Mouse (Mus musculus) retina, adult 2 months (tissue): ENCODE data around the gene Myl3.

ENCODE experiments used
- DNase-seq: peaks from one replicate; pipeline ENCODE4 v3.0.0-alpha.2; 2012; ENCODE audit warnings: low read depth, low spot score

The Myl3 gene

GRCm38 (mm10) chr9:110741711-110742294 lies at the start of gene Myl3:
Myl3 (plus strand) TSS chr9:110741861.
- DNase-seq, result no peak

GRCm38 (mm10) chr9:110695165-110695755 lies 46.4 kb upstream of the Myl3 start:
- DNase-seq, result no peak

DNA sequence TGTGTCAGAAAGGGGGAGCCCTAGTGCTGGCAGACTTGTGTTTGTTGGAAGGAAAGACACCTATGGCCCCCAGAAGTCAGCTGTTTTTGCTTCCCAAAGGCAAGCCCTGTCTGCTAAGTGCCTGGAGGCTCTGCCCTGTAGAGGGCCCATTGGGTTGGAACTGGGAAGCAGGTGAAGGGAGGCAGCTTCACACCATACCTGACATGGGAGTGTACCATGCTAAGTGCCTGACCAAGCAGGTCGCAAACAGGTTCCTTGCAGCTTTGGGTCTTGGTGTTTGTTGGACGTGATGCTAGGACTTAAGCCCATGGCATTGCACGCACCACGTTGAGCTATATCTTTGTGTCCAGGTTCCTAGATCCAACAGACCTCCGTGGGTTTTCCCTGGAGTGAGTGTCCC lies 45.2 kb upstream of the Myl3 start:
- DNase-seq, result no peak

DNA sequence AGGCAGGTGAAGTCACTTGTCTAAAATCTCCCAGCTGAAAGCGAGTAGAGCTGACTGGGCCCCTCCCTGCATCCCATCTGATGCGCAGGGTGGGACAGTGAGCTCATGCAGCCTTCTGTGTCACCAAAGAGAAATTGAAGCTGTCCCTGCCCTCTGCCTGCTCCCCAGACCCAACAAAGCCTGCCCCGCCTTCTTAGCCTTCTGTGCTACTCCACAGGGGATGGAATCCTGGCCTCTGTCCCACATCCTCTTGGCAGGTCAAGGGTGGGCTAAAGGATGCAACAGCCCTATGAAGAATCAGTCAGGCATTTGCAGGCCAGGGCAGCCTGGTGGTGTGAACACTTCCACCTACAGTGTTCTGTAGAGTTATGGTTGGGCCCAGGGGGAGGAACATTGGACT lies 44.2 kb upstream of the Myl3 start:
- DNase-seq, result no peak

- DNase-seq, result no peak
These were observed 42.1 kb upstream of the Myl3 start for GRCm38 (mm10) chr9:110699574-110699973.

GRCm38 (mm10) chr9:110701114-110702032 lies 40.3 kb upstream of the Myl3 start:
- no peak for DNase-seq

DNA sequence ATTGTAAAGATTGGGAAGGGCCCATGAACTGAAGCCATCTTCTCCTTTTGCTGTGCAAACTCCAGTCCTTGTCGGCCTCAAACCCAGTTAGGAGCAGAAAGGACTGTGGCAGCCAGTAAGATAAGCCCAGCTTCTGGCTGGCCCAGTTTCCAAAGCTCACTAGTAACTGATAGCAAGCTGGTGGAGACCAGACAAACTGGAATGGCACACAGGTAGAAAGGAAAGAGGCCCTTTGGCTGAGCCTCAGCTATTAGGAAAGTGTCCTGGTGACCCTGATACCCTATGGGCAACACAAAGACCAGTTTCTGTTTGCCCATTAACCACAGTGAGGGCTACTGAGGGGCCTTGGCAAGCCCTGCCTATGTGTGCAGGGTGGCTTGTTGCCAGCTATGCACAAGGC lies 38.8 kb upstream of the Myl3 start:
- DNase-seq, result no peak

DNA sequence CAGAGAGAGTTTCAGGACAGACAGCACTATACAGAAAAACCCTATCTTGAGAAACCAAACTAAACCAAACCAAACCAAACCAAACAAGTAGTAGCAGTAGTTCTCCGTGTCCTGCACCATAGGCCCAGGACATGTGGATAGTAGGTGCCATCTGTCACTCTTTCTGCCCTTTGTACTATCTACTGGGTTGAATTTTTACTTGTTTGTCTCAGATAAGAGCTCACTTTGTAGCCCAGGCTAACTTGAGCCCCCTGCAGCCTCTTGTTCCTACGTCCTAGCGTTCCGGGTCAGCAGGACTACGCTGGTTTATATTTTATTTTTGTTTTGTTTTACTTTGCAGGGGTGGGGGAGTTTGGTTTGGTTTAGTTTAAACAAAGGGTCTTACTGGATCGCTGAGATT lies 37.7 kb upstream of the Myl3 start:
- DNase-seq, result no peak

- DNase-seq, result no peak
These were observed 34.9 kb upstream of the Myl3 start for GRCm38 (mm10) chr9:110706784-110707183.

DNA sequence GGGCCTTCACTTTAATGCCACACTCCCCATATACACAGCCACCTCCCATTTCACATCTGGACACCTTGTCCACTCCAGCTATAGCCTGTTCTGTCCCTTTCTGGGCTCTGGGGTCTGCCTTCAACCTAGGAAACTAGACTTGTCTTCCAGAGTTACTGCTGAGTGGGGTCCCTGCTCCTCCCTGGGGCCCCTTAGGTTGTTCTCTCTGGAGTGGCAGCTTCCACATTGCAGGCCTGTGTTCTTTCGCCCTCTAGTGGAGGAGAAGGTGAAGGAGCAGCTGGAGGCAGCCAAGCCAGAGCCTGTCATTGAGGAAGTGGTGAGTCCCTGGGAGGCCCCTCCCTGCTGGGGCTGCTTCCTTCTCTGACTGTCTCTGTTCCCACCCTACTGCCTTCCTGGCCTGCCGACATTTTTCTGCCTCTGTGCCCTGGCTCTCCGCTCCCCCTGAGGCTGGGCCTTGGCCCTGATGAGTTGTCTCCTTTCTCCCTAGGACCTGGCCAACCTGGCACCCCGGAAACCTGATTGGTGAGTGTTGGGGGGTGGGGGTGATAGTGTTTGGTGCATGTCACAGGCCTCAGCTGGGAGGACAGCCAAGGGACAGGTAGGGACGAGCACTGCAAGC lies 31.9 kb upstream of the Myl3 start:
- peak; percentile 44 for DNase-seq

GRCm38 (mm10) chr9:110711532-110711931 lies 30.1 kb upstream of the Myl3 start:
- DNase-seq, result no peak

DNA sequence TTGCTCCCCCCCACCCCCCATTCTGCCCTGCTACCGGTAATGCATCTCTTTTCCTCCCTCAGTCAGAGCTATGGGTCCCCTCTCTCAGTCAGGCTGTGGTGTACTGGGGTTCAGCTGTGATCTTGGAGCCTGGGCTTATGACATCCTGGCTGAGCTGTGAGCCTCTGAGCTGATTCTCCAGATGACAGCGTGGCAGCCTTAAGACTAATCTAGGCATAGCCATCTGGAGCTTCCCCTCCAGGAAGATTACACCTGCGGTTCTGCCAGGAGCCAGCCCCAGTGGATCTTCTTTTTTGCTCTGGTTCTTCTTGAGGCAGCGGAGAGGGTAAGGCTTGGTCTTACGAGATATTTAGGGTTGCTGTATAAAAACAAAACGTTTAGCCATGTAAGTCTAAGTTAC lies 29.7 kb upstream of the Myl3 start:
- peak; percentile 70 for DNase-seq

- no peak for DNase-seq
These were observed 29.1 kb upstream of the Myl3 start for GRCm38 (mm10) chr9:110712545-110712944.

- no peak for DNase-seq
These were observed 28.3 kb upstream of the Myl3 start for GRCm38 (mm10) chr9:110713389-110713788.

GRCm38 (mm10) chr9:110715426-110715825 lies 26.2 kb upstream of the Myl3 start:
- no peak for DNase-seq

- no peak for DNase-seq
These were observed 24.9 kb upstream of the Myl3 start for GRCm38 (mm10) chr9:110716775-110717174.

DNA sequence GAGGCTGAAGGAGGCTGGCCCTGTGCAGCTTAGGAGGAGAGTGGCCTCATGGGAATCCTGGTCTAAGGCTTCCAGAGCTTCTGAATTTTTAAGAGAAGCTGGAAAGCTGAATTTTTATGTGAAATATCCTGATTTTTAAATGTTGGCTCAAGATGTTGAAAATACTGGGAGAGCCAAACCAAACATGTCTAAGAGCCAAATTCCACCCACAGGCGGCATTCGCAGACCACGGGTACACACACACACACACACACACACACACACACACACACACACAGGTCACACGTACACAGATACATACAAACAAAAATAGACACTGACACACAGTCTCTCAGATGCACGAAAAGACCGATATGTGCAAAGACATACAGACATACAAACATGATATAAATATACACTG lies 23.6 kb upstream of the Myl3 start:
- no peak for DNase-seq

DNA sequence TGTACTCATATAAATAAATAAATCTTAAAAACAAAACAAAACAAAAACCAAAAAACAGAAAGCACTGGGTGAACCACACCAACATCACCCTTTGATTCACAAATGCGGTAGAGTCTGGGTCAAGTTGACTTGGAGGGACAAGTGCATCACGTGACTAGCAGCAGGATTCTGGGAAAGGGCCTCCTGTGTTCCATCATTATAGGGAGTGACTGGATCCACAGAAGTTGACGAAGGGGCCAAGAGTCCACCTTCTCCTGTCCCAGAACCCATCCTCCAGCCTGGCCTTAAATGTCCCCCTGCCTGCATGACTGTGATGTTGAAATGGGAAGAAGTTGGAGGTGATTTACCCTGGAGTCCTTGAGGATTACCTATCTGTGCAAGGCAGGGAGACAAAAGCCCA lies 22.9 kb upstream of the Myl3 start:
- DNase-seq, result no peak

DNA sequence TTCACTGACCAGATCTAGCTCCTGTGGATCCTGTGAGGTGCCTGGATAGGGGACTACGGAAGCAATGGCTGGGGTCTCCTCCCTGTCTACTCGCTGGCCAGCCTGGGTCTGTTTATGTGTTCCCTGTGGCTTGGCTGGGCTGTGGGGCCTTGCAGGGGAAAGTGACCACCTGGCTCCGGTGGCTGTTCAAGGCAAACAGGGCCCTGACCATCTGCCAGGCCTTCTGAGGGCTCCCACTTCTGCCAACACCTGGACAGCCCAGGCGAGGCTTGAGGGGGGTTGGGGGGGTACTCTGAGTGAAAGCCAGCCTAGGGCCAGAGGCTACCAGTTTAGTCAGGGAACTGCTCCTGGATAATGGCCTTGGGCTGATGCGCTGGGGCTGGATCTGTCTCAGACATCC lies 21.7 kb upstream of the Myl3 start:
- no peak for DNase-seq

DNA sequence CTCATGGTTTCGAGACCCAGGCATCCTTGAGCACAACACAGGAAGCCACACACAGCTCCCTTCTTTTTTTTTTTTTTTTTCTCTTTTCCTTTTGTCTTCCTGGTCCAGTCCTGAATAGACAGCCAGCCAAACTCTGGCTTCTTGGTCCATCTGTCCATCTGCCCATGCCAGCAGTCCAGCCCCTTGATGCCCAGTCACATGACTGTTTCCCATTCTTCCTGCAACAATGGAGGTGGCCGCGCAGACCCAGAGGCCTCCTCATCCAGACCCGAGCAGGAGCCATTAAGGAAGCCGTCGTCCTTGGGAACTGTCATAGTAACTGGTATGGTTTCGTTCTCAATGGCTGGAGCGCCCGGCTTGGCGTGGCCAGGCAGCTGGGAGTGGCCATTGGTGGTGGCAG lies 19.6 kb upstream of the Myl3 start:
- DNase-seq, result no peak

GRCm38 (mm10) chr9:110725721-110726135 lies 15.9 kb upstream of the Myl3 start:
- no peak for DNase-seq

- no peak for DNase-seq
These were observed 14.8 kb upstream of the Myl3 start for GRCm38 (mm10) chr9:110726867-110727266.
